18 mouse cellular contexts compared by ENCODE assay signal in the genomic region with DNA sequence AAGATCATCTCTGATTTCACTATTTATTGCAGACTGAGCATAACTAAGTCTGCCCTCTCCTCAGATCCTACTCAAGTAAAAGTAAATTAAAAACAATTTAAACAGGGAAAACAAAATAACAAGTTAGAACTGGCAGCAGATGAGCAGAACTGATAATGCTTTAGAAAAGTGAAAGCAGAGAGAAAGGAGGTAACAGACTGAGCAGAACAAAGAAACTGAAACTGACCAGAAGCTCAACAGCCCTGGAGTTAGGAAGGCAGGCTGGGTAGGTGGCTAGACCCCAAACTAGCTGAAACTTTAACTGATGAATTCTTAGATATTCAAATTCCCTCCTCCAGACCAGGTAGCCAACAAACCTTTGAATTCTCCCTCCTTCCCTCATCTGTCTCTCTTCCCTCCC.
"Had no signal": no experiment of that assay in that cellular context is flagged by ENCODE, and none has a peak within 500 bp of the region (broad histone marks: within the 10 kb centered on the region; RNA-seq: fewer than 3 reads in every experiment).

No protein-coding gene starts in this region.

- H3K4me1 ChIP-seq: midbrain, embryonic 12.5 days; neural tube, embryonic 13.5 days; neural tube, embryonic 15.5 days had no signal

- H3K4me2 ChIP-seq: lung, embryonic 14.5 days; midbrain, embryonic 12.5 days; neural tube, embryonic 13.5 days; neural tube, embryonic 15.5 days had no signal

- H3K27ac ChIP-seq: midbrain, embryonic 12.5 days; neural tube, embryonic 13.5 days; neural tube, embryonic 15.5 days had no signal

- H3K9ac ChIP-seq: lung, embryonic 14.5 days; midbrain, embryonic 12.5 days; neural tube, embryonic 13.5 days; neural tube, embryonic 15.5 days had no signal

- H3K9me3 ChIP-seq: midbrain, embryonic 12.5 days; neural tube, embryonic 13.5 days; neural tube, embryonic 15.5 days had no signal

- H3K4me3 ChIP-seq: midbrain, embryonic 12.5 days; myocyte; neural tube, embryonic 13.5 days; neural tube, embryonic 15.5 days had no signal

- ATAC-seq: midbrain, embryonic 16.5 days had no signal

- DNase-seq: lung, adult 18-20 months; lung, embryonic 14.5 days; lung, postnatal 10 days; lung, postnatal 4 days; midbrain, embryonic 14.5 days; retina, postnatal 1 day; right cerebral cortex, adult 18-20 months; right cerebral cortex, postnatal 25 days; right cerebral cortex, postnatal 4 days; spleen, adult 18-20 months; thymus, adult 18-20 months; thymus, postnatal 14 days; thymus, postnatal 36 days had no signal

- H3K36me3 ChIP-seq: midbrain, embryonic 12.5 days; neural tube, embryonic 13.5 days; neural tube, embryonic 15.5 days had no signal

- H3K27me3 ChIP-seq: midbrain, embryonic 12.5 days; neural tube, embryonic 13.5 days; neural tube, embryonic 15.5 days had no signal
